Mouse (Mus musculus): Measurements from ENCODE around the gene 4930595D18Rik.

Gene 4930595D18Rik

DNA sequence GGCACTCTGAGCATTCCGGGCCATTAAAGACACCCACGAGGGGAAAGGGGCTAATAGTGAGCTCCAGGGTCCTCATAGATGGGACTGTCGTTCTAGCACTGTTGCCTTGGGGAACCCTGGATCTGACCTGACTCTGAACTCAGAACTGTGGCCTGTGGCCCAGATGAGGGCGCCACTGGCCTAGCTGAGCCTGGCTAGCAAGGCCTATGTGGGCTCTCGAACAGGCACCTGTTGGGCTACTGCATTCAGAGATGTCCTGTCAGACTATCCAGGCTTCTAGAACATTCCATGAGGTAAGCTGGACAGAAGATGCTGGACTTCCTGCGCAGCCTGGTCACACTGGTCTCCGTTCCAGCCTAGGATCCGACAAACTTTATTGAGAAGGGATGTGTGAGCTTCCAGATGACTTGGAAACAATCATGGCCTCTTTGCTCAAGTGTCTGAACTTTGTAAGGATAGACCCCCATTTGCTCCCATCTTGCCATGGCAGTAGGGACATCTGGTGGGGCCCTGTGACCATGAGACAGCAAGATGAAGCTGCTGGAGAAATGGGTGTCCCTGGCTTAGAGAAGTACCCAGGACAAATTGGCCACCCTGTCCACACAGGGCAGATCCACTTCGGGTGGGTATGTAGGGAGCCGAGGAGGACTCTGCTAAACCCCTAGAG, 19.0 kb downstream of the 4930595D18Rik start:
- peak; percentile 57 to 75 for DNase-seq

DNA sequence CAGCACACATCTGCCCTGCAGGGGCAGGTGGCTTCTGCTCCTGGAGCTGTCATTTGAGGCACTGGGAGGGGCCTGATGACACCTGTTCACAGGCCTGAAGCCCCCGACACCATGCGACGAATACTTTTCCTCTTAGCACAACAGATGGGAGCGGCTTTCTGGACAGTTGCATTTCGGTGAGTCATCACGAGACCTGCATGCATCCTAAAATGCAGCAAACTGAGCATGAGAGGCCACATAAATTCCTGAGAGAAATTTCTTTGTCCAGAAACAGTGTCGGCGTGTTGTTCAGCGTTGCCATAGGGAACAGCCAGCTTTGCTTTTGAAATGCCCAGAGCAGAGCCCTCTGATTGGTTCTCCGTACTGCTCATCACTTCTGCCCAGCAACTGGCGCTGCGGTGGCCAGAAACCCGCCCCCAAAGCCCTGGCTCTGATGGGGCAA, 20.0 kb downstream of the 4930595D18Rik start:
- DNase-seq = peak; percentile 92 to 96

- peak; percentile 55 to 73 for DNase-seq
Measured at GRCm38 (mm10) chr12:111162312-111163061, 21.8 kb downstream of the 4930595D18Rik start.

- DNase-seq = no peak
Measured at GRCm38 (mm10) chr12:111161943-111162311, 22.4 kb downstream of the 4930595D18Rik start.

DNA sequence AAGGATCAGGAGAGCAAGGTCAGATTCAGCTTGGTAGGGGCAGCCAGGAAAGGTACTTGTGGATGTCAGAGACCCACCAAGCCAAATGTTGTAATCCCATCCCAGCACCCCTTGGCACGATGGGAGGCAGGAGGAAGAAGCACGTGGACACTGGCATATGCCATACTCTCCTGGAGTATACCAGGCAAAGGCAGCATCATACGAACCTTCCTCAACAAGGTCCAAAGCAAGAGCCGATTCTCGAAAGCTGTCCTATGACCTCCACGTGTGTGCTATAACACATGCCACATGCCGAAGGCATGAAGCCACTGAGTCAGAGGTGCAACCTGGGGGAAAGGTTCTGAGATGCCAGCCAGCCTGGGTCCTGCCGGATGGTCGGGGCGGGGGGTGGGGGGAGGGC, 23.4 kb downstream of the 4930595D18Rik start:
- DNase-seq = no peak

- no peak for DNase-seq
Measured at GRCm38 (mm10) chr12:111159659-111160428, 24.4 kb downstream of the 4930595D18Rik start.

DNA sequence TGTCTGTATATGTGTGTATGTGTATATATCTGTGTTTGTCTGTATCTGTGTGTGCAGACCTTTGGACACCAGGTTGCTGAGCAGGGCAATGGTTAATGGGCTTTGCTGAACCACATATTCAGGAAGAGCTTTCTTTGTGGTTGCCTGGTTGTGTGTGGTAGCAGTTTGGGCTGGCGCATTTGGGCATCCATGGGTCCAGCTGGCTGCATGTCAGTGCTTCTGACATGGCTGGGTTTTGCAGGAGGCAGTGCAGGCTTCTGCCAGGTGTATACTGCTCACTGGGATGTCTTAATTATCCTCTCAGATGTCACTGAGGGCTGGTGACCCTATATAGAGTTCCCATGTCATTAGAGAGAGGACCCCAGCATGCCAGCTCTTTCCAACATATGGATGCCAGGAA, 28.5 kb downstream of the 4930595D18Rik start:
- no peak for DNase-seq

DNA sequence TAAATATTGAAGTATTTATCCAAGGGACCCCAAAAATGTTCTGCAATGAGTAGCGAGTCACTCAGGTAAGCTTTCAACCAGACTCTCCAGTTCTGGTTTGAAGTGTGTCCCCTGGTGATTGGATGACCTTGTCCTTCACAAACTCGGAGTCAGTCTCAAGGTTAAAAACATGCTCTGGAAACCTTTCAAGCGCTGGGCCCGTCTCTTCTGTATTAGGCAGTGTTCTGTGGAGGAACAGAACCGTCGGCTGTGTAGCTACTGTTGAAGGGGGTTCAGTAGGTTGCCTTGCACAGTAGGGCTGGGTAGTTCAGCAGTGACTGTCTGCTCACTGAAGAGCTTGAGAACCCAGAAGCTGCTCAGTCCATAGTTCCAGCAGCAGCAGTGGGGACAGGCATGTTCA, 29.6 kb downstream of the 4930595D18Rik start:
- DNase-seq = no peak

DNA sequence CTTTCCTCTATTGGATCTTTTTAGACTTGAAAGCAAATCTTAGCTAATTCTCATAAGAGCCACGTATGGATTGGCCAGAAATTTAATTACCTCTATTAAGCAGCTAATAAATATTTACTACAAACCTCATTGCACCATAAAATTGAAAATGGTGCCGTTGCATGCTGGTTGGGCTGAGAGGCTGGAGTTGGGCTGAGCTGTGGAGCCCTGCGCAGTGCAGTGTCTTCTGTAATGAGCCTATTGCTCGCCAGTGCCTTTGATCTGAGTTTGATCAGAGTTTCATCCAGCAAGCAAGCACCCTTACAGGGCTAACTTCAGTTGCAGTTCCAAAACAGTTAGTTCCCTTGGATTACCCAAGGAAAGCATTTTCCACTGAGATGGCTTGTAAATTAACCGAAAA, 30.3 kb downstream of the 4930595D18Rik start:
- no peak for DNase-seq

DNA sequence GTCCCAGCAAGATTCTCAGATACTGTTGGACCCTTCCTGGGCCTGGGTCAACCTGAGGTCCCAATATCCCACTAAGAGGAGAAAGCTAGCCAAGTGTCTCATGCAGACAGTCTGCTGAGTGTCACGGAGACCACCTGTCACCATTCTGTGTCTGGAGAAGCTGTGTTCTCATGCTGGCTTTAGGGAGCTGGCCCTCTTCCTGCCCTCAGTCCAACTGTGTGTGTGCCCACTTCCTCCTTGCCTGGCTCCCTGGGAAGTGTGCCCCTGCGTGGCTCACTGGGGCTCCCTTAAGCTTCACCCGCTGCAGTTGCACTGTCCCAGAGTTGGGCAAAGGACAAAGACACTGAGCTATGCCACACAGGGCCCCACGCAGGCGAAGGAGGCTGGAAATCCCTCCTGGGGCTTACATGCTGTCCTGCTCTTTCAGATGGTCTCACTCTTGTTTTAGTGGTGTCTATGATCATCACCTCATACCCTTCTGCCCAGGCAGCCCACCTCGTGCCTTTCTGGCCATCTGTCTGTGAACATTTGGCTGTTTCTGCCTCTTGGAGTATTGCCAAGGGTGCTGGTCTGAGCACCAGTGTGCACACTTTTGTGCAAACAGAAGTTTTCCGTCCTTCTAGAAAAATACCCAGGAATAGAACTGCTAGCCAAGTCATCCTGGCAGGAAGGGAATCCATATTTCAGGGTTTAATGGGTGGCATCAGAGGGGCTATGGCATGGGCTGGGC, 31.1 kb downstream of the 4930595D18Rik start:
- no peak for DNase-seq

- no peak for DNase-seq
Measured at GRCm38 (mm10) chr12:111152579-111152978, 31.7 kb downstream of the 4930595D18Rik start.

GRCm38 (mm10) chr12:111151422-111152156, 32.7 kb downstream of the 4930595D18Rik start:
- DNase-seq = no peak

GRCm38 (mm10) chr12:111150236-111150596, 34.1 kb downstream of the 4930595D18Rik start:
- peak; percentile 57 to 66 for DNase-seq

GRCm38 (mm10) chr12:111149495-111150235, 34.6 kb downstream of the 4930595D18Rik start:
- DNase-seq = no peak

GRCm38 (mm10) chr12:111145269-111145668, 39.0 kb downstream of the 4930595D18Rik start:
- DNase-seq = peak; percentile 62 to 78

- DNase-seq = no peak
Measured at GRCm38 (mm10) chr12:111144598-111144997, 39.7 kb downstream of the 4930595D18Rik start.

GRCm38 (mm10) chr12:111143509-111144063, 40.7 kb downstream of the 4930595D18Rik start:
- DNase-seq = peak; percentile 46 to 57

DNA sequence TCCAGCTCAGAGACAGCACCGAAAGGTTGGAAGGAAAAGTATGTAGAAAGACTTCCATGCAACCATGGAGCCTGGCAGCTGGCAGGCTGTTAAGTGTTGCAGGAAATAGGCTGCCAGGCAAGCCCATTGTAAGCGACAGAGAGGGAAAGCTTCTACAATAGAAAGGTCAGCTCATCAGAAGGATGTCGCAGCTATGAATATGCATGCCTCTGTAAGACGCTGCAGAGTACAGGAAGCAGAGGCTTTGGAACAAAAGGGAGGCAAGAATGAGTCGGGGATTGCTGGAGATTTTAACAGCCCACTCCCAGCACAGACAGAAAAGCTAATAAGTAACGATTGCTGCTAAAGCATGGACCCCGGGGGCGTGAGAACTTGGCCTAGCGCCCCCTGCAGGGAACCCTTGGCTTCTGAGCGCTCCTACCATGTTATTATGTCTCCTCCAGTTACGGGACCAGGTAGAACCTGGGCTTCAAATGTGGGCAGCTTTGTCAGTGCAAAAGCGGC, 41.2 kb downstream of the 4930595D18Rik start:
- DNase-seq = peak; percentile 74 to 79

- DNase-seq = no peak
Measured at GRCm38 (mm10) chr12:111137079-111137478, 47.2 kb downstream of the 4930595D18Rik start.

GRCm38 (mm10) chr12:111135953-111136352, 48.3 kb downstream of the 4930595D18Rik start:
- DNase-seq = no peak

Data from kidney, postnatal 4 days (tissue).